Mouse (Mus musculus): Measurements from ENCODE around the gene Nmnat2.

DNA sequence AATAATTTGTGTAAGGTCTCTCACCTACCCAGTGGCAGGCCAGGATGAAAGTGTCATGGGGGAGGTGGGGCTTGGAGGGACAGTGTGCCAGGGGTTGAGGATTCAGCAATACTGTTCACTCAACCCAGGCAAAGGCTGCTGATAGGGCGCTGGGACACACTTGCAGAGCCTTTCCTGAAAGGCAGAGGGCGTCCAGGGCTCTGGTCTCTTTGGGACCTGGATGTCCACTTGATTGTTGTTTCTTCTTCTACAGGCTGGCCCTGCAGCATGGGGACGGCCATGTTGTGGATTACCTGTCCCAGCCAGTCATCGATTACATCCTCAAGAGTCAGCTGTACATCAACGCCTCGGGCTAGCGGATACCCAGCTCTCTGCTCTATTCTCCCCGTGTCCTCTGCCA is 160.5 kb downstream of the Nmnat2 start:
- TF ChIP-seq USF1 (IDR thresholded peaks at IDR 0.05; ENCODE audit: low read depth): no peak
- TF ChIP-seq TCF12 (IDR thresholded peaks at IDR 0.05; ENCODE audit: insufficient read depth, poor library complexity, severe bottlenecking): no peak
- no peak for TF ChIP-seq POLR2A (IDR thresholded peaks at IDR 0.05; ENCODE audit: insufficient read length, low read depth)
- no peak for TF ChIP-seq POLR2AphosphoS2 (IDR thresholded peaks at IDR 0.05; ENCODE audit: insufficient read length, low read depth)
- no peak for TF ChIP-seq E2F4 (IDR thresholded peaks at IDR 0.05; ENCODE audit: insufficient read depth)
- TF ChIP-seq MAX (IDR thresholded peaks at IDR 0.05; ENCODE audit: low read depth): no peak
- TF ChIP-seq CEBPB (IDR thresholded peaks at IDR 0.05; ENCODE audit: insufficient read depth, poor library complexity, severe bottlenecking): no peak
